Mouse (Mus musculus): ENCODE measurements around the gene Fam198a. TPM values are rescaled to one million over a fixed set of nuclear protein-coding genes. Genes with fewer than 3 reads are reported as not detected.
A peak's percentile ranks its signal among the peaks of the same experiment; 100 is the strongest.

The Fam198a gene
- polyA plus RNA-seq, 1 experiment = 7.3 TPM

- DNase-seq (ENCODE audit: low spot score) = no peak
Measured at GRCm38 (mm10) chr9:121982214-121982613, 31.4 kb downstream of the Fam198a start.

- DNase-seq (ENCODE audit: low spot score) = no peak
Measured at GRCm38 (mm10) chr9:121982665-121983064, 31.9 kb downstream of the Fam198a start.

- peak; percentile 46 for DNase-seq (ENCODE audit: low spot score)
Measured at GRCm38 (mm10) chr9:121983504-121983903, 32.7 kb downstream of the Fam198a start.

- DNase-seq (ENCODE audit: low spot score) = peak; percentile 53
Measured at GRCm38 (mm10) chr9:121984465-121985461, 34.0 kb downstream of the Fam198a start.

GRCm38 (mm10) chr9:121988910-121989309, 38.1 kb downstream of the Fam198a start:
- no peak for DNase-seq (ENCODE audit: low spot score)

- no peak for DNase-seq (ENCODE audit: low spot score)
Measured at GRCm38 (mm10) chr9:121989536-121989935, 38.7 kb downstream of the Fam198a start.

GRCm38 (mm10) chr9:121991041-121991440, 40.3 kb downstream of the Fam198a start:
- no peak for DNase-seq (ENCODE audit: low spot score)

- no peak for DNase-seq (ENCODE audit: low spot score)
Measured at GRCm38 (mm10) chr9:121993047-121993446, 42.3 kb downstream of the Fam198a start.

- no peak for DNase-seq (ENCODE audit: low spot score)
Measured at GRCm38 (mm10) chr9:121995077-121995476, 44.3 kb downstream of the Fam198a start.

GRCm38 (mm10) chr9:121995508-121996131, 44.8 kb downstream of the Fam198a start:
- DNase-seq (ENCODE audit: low spot score) = peak; percentile 75

GRCm38 (mm10) chr9:121997010-121997409, 46.2 kb downstream of the Fam198a start, which contains the start of gene Pomgnt2:
Gene Pomgnt2, minus strand, starts transcription at chr9:121997110.
- no peak for DNase-seq (ENCODE audit: low spot score)

GRCm38 (mm10) chr9:121997978-121998377, 47.2 kb downstream of the Fam198a start:
- no peak for DNase-seq (ENCODE audit: low spot score)

GRCm38 (mm10) chr9:122006175-122006574, 55.4 kb downstream of the Fam198a start:
- no peak for DNase-seq (ENCODE audit: low spot score)

GRCm38 (mm10) chr9:122006609-122007008, 55.8 kb downstream of the Fam198a start:
- no peak for DNase-seq (ENCODE audit: low spot score)

- DNase-seq (ENCODE audit: low spot score) = no peak
Measured at GRCm38 (mm10) chr9:122008876-122009275, 58.1 kb downstream of the Fam198a start.

- DNase-seq (ENCODE audit: low spot score) = no peak
Measured at GRCm38 (mm10) chr9:122010751-122011150, 60.0 kb downstream of the Fam198a start.

GRCm38 (mm10) chr9:122012816-122013215, 62.0 kb downstream of the Fam198a start:
- DNase-seq (ENCODE audit: low spot score) = no peak

- no peak for DNase-seq (ENCODE audit: low spot score)
Measured at GRCm38 (mm10) chr9:122013629-122014028, 62.8 kb downstream of the Fam198a start.

GRCm38 (mm10) chr9:122014241-122014667, 63.5 kb downstream of the Fam198a start:
- DNase-seq (ENCODE audit: low spot score) = peak; percentile 54

GRCm38 (mm10) chr9:122018079-122018478, 67.3 kb downstream of the Fam198a start:
- no peak for DNase-seq (ENCODE audit: low spot score)

- DNase-seq (ENCODE audit: low spot score) = no peak
Measured at GRCm38 (mm10) chr9:122018782-122019395, 68.1 kb downstream of the Fam198a start.

- no peak for DNase-seq (ENCODE audit: low spot score)
Measured at GRCm38 (mm10) chr9:122020321-122020720, 69.5 kb downstream of the Fam198a start.
